ENCODE assay signal across 30 mouse cellular contexts in genomic region chr2:105153046-105153445, GRCm38 (mm10). TPM values are rescaled to one million over a fixed set of nuclear protein-coding genes. Genes with fewer than 3 reads are reported as not detected.
A peak's percentile ranks its signal among the peaks of the same experiment; 100 is the strongest.
DNase-seq lines count a peak whose midpoint lies in the region; ATAC-seq and TF ChIP-seq lines count a peak whose summit lies in the region.
"Had no signal": no experiment of that assay in that cellular context is flagged by ENCODE, and none has a peak within 500 bp of the region (broad histone marks: within the 10 kb centered on the region; RNA-seq: fewer than 3 reads in every experiment).

No protein-coding gene starts in this region.

- H3K9ac ChIP-seq in lung, embryonic 14.5 days = no peak overlapping the region
- no peak overlapping the region for H3K9ac ChIP-seq in ES-Bruce4 (ENCODE audit: low read depth, poor library complexity, severe bottlenecking)
- H3K9ac ChIP-seq: embryonic facial prominence, embryonic 12.5 days; forebrain, embryonic 12.5 days; forebrain, embryonic 15.5 days; heart, embryonic 12.5 days; hindbrain, embryonic 12.5 days; hindbrain, embryonic 15.5 days had no signal

- peak; percentile 10 for DNase-seq in embryo, embryonic 10.5 days (ENCODE audit: low spot score)
- no peak for DNase-seq in embryo, embryonic 9.5 days (ENCODE audit: extremely low spot score)
- DNase-seq in lung, embryonic 14.5 days = no peak
- no peak for DNase-seq in lung, adult 2 months
- DNase-seq in brain, embryonic 14.5 days (ENCODE audit: low read depth) = peak; percentile 9
- no peak for DNase-seq in layer of hippocampus, adult 2 months (ENCODE audit: low spot score in 2 of 2)
- DNase-seq: adrenal gland, postnatal 10 days; adrenal gland, postnatal 36 days; cerebellum, adult 11 months; cerebellum, adult 2 months; cerebellum, adult 9-11 months; cerebellum, postnatal 25 days; embryo, embryonic 11 days; gastrocnemius, postnatal 10 days; gastrocnemius, postnatal 36 days; kidney, adult 11 months had no signal

- 0 out of 2 replicates have a peak, but pooled peaks have one; percentile 16 for TF ChIP-seq EP300 in ES-Bruce4 (IDR thresholded peaks at IDR 0.05; ENCODE audit: insufficient read depth, low read depth, low read length)

- ATAC-seq in lung, embryonic 14.5 days (ENCODE audit: insufficient read depth) = peak; percentile 74; the same call in 1 of the 2 replicates
- ATAC-seq in activated CD4-positive, CD25-positive, alpha-beta regulatory T cell, adult 4 months = no peak
- ATAC-seq: forebrain, embryonic 15.5 days; Patski had no signal

- no peak for TF ChIP-seq CTCF in lung, embryonic 14.5 days (IDR thresholded peaks at IDR 0.05; ENCODE audit: low read depth)
- no peak for TF ChIP-seq CTCF in lung, adult 2 months (IDR thresholded peaks at IDR 0.05; ENCODE audit: insufficient read depth, low read length)
- no peak for TF ChIP-seq CTCF in ES-Bruce4 (IDR thresholded peaks at IDR 0.05; ENCODE audit: low read depth, low read length)
- no peak for TF ChIP-seq CTCF in brain, embryonic 14.5 days (IDR thresholded peaks at IDR 0.05; ENCODE audit: borderline replicate concordance, extremely low read depth, insufficient read depth, insufficient read length)
- TF ChIP-seq CTCF in layer of hippocampus, adult 2 months (conservative IDR thresholded peaks at IDR 0.05) = no peak

- H3K4me3 ChIP-seq in lung, embryonic 14.5 days (ENCODE audit: low read depth, low read length) = no peak overlapping the region
- no peak overlapping the region for H3K4me3 ChIP-seq in lung, adult 2 months (replicated peaks; ENCODE audit: extremely low read depth, low read depth, low read length)
- no peak overlapping the region for H3K4me3 ChIP-seq in ES-Bruce4 (ENCODE audit: low read depth, low read length)
- H3K4me3 ChIP-seq in layer of hippocampus, adult 2 months = no peak overlapping the region
- H3K4me3 ChIP-seq: embryonic facial prominence, embryonic 12.5 days; erythroblast, embryonic 14.5 days; forebrain, embryonic 12.5 days; forebrain, embryonic 15.5 days; heart, embryonic 12.5 days; hindbrain, embryonic 12.5 days; hindbrain, embryonic 15.5 days had no signal

- H3K9me3 ChIP-seq in lung, embryonic 14.5 days (ENCODE audit: low read depth, low read length) = no peaks in the 10 kb centered on the region
- H3K9me3 ChIP-seq in ES-Bruce4 (replicated peaks; ENCODE audit: control insufficient read depth, insufficient read depth, low read length, poor library complexity, severe bottlenecking) = no peaks in the 10 kb centered on the region
- H3K9me3 ChIP-seq: embryonic facial prominence, embryonic 12.5 days; forebrain, embryonic 12.5 days; forebrain, embryonic 15.5 days; G1E; heart, embryonic 12.5 days; hindbrain, embryonic 12.5 days; hindbrain, embryonic 15.5 days had no signal

- H3K27ac ChIP-seq in lung, embryonic 14.5 days (ENCODE audit: low read depth) = no peak overlapping the region
- H3K27ac ChIP-seq in ES-Bruce4 (ENCODE audit: insufficient read depth, low read length) = no peak overlapping the region; the same call in 1 of the 2 replicates
- no peak overlapping the region for H3K27ac ChIP-seq in layer of hippocampus, adult 2 months
- H3K27ac ChIP-seq: embryonic facial prominence, embryonic 12.5 days; forebrain, embryonic 12.5 days; forebrain, embryonic 15.5 days; hindbrain, embryonic 12.5 days; hindbrain, embryonic 15.5 days had no signal

- H3K27me3 ChIP-seq in lung, embryonic 14.5 days (ENCODE audit: insufficient read depth, low read length) = no peaks in the 10 kb centered on the region
- no peaks in the 10 kb centered on the region for H3K27me3 ChIP-seq in ES-Bruce4 (ENCODE audit: control insufficient read depth, insufficient read depth, low read length, poor library complexity, severe bottlenecking)
- H3K27me3 ChIP-seq: embryonic facial prominence, embryonic 12.5 days; forebrain, embryonic 12.5 days; forebrain, embryonic 15.5 days; heart, embryonic 12.5 days; hindbrain, embryonic 12.5 days; hindbrain, embryonic 15.5 days; Patski had no signal

- 69% methylated on average over 1 of the region's 1 CpGs for WGBS in lung, embryonic 14.5 days
- WGBS in lung, adult 2 months = 59% methylated on average over 1 of the region's 1 CpGs

- no peaks in the 10 kb centered on the region for H3K36me3 ChIP-seq in lung, embryonic 14.5 days (ENCODE audit: insufficient read depth)
- no peaks in the 10 kb centered on the region for H3K36me3 ChIP-seq in ES-Bruce4 (ENCODE audit: control insufficient read depth, insufficient read depth, low read length, poor library complexity, severe bottlenecking)
- H3K36me3 ChIP-seq: embryonic facial prominence, embryonic 12.5 days; forebrain, embryonic 12.5 days; forebrain, embryonic 15.5 days; G1E; heart, embryonic 12.5 days; hindbrain, embryonic 12.5 days; hindbrain, embryonic 15.5 days had no signal

- H3K4me1 ChIP-seq in lung, embryonic 14.5 days (ENCODE audit: insufficient read depth) = no peaks in the 10 kb centered on the region
- no peaks in the 10 kb centered on the region for H3K4me1 ChIP-seq in lung, adult 2 months (ENCODE audit: control insufficient read depth, insufficient read depth, low read length)
- no peaks in the 10 kb centered on the region for H3K4me1 ChIP-seq in ES-Bruce4 (ENCODE audit: control insufficient read depth, insufficient read depth, low read length)
- H3K4me1 ChIP-seq: embryonic facial prominence, embryonic 12.5 days; forebrain, embryonic 15.5 days; hindbrain, embryonic 12.5 days; hindbrain, embryonic 15.5 days had no signal

- no peak for TF ChIP-seq POLR2A in lung, adult 2 months (IDR thresholded peaks at IDR 0.05; ENCODE audit: borderline replicate concordance, extremely low read depth, low read depth, low read length)
- no peak for TF ChIP-seq POLR2A in ES-Bruce4 (IDR thresholded peaks at IDR 0.05; ENCODE audit: insufficient read depth, low read length)
- TF ChIP-seq POLR2A in brain, embryonic 14.5 days (IDR thresholded peaks at IDR 0.05; ENCODE audit: borderline replicate concordance, extremely low read depth, insufficient read depth, insufficient read length, poor library complexity, severe bottlenecking) = no peak

- no peak overlapping the region for H3K4me2 ChIP-seq in lung, embryonic 14.5 days
- H3K4me2 ChIP-seq: embryonic facial prominence, embryonic 12.5 days; forebrain, embryonic 12.5 days; forebrain, embryonic 15.5 days; heart, embryonic 12.5 days; hindbrain, embryonic 12.5 days; hindbrain, embryonic 15.5 days had no signal

RNA-seq across cellular contexts. Expression of gene Wt1, which starts 26.7 kb away (rescaled TPM):
- polyA plus RNA-seq in lung, embryonic 14.5 days (2014; fragmentation: Nextera tagmentation; extraction: Ambion mirVana) = 8.9 and 9.0 TPM in 2 replicates
- polyA plus RNA-seq in lung, adult 2 months (2012; rRNA removed) = 4.9 and 12.0 TPM in 2 replicates
- polyA plus RNA-seq in ES-Bruce4 (2011; ENCODE audit: insufficient read depth, insufficient read length, low read depth, missing spikeins) = 4.1 and 4.6 TPM in 2 replicates
- polyA plus RNA-seq in brain, embryonic 14.5 days (2012; rRNA removed) = 0.03 and 0.68 TPM in 2 replicates
- not detected for total RNA-seq in layer of hippocampus, adult 2 months (2021)
- polyA plus RNA-seq in activated CD4-positive, CD25-positive, alpha-beta regulatory T cell, adult 4 months (2017; shearing (Covaris generic)) = not detected
- total RNA-seq: common myeloid progenitor, adult 5-6 weeks; granulocyte monocyte progenitor cell, adult 5-6 weeks; hematopoietic stem cell, adult 5-6 weeks had no signal
- polyA plus RNA-seq: cerebellum, adult 2 months; erythroblast, embryonic 14.5 days; forebrain, embryonic 12.5 days; forebrain, embryonic 15.5 days; G1E had no signal

Comparison
In these comparisons a context has a peak if more than half of its experiments do, and no peak if none do; other contexts are left out.
1. DNase-seq: peak in embryo, embryonic 10.5 days (single experiment) and brain, embryonic 14.5 days (single experiment); none in embryo, embryonic 9.5 days (single experiment), lung, embryonic 14.5 days (single experiment), lung, adult 2 months (single experiment) and layer of hippocampus, adult 2 months (0 of 2).